Mouse (Mus musculus): ENCODE measurements around the gene Cacng2. TPM values are rescaled to one million over a fixed set of nuclear protein-coding genes. Genes with fewer than 3 reads are reported as not detected.

Gene Cacng2
- polyA plus RNA-seq, 1 experiment from 2014 or later = not detected

DNA sequence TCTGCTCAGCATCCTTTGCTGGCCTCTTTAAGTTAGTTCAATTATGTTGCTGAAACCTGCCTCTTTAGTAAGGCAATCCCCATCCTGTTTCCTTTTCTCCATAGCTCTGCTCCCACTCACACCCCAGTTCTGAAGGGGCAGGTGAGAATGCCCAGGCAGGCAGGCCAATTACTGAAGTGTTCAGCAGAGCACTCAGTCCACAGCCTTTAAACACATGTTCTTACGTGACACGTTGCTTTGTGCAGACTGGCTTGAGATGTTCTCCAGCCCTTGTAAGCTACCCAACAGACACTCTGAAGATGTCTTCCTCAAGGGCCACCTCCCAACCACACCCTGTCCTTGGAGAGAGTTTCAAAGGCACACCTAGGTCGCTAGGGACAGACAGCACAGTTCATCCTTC lies 161.8 kb downstream of the Cacng2 start:
- Histone ChIP-seq H3K9me3 (ENCODE audit: control insufficient read depth, low read length) (no peaks in the 10 kb centered on the region), H3K27ac (ENCODE audit: low read depth, low read length) (no peak overlapping the region), H3K36me3 (ENCODE audit: control insufficient read depth, insufficient read depth, low read length) (peaks cover 44% of the 10 kb centered on the region), H3K4me2 (no peak overlapping the region), H3K4me3 (ENCODE audit: low read depth, low read length) (no peak overlapping the region), H3K9ac (ENCODE audit: low read depth, low read length) (no peak overlapping the region), H3K27me3 (replicated peaks; ENCODE audit: control insufficient read depth, insufficient read depth, low read length) (peaks cover 14% of the 10 kb centered on the region), H3K4me1 (replicated peaks; ENCODE audit: control insufficient read depth, insufficient read depth, low read length) (peaks cover 13% of the 10 kb centered on the region)
- ATAC-seq (replicated peaks; ENCODE audit: low FRiP score) (0 out of 2 replicates have a peak, but pooled peaks have one; percentile 5), DNase-seq (ENCODE audit: low spot score) (no peak)
- 58% methylated on average over 3 of the region's 3 CpGs for WGBS

DNA sequence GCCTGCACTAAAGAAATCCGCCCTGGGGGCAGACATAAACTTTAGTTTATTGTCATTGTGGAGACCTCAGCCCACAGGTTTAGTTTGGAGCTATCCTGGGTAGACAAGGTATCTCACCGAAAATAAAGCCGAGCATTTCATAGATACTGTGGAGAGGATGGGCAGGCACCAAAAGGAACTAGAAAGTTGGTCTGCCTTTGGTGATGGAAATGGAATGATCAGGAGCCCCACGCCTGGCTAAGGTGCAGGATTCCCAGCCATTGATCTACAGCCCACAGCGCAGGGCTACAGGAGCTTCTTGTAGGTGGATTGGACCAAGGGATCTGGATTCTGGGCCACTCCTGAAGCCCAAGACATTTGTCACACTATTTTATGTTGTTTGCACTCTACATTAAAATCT lies 162.2 kb downstream of the Cacng2 start:
- H3K27ac ChIP-seq (ENCODE audit: low read depth, low read length) = no peak overlapping the region

DNA sequence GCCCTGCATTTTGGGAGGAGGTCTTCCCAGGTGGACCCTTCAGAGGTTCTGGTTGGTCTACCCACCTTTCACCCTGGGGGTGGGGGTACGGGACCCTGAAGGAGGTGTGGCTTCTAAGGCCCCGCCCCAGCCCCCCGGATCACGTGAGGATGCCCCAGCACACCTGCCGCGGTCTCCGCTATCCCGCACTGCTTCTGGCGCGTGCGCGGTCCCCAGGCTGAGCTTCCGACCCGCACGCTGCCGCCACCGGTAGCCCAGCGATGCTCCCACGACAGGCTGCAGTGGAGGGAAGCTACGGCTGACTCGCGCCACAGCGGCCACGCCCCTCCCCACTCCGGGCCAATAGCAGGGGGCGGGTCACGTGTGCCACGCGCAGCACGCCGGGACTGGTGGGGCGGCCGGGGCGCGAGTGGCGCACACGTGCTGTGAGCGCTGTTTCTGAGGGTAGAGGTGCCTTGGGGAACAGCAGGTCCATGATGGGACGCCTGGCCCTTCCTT lies 163.4 kb downstream of the Cacng2 start, which contains the start of gene Foxred2:
Gene Foxred2 (minus strand): TSS at position 319 of the 498 bp plus-strand sequence.
- Histone ChIP-seq H3K27ac (ENCODE audit: low read depth, low read length) (no peak within 1 kb of the TSS), H3K4me1 (replicated peaks; ENCODE audit: control insufficient read depth, insufficient read depth, low read length) (peaks cover 13% of the 10 kb centered on the region), H3K9me3 (ENCODE audit: control insufficient read depth, low read length) (no peaks in the 10 kb centered on the region), H3K36me3 (ENCODE audit: control insufficient read depth, insufficient read depth, low read length) (peaks cover 27% of the 10 kb centered on the region), H3K27me3 (replicated peaks; ENCODE audit: control insufficient read depth, insufficient read depth, low read length) (peaks cover 14% of the 10 kb centered on the region), H3K4me2 (peak within 1 kb of the TSS; percentile 83), H3K4me3 (ENCODE audit: low read depth, low read length) (peak within 1 kb of the TSS; percentile 53), H3K9ac (ENCODE audit: low read depth, low read length) (peak within 1 kb of the TSS; percentile 52)
- 1% methylated on average over 39 of the region's 39 CpGs for WGBS
- DNase-seq (ENCODE audit: low spot score) (peak; percentile 83), ATAC-seq (replicated peaks; ENCODE audit: low FRiP score) (peak; percentile 84)

More for the DNA sequence above, 162.2 kb downstream of the Cacng2 start:
- Histone ChIP-seq H3K9me3 (ENCODE audit: control insufficient read depth, low read length) (no peaks in the 10 kb centered on the region), H3K4me3 (ENCODE audit: low read depth, low read length) (no peak overlapping the region), H3K4me1 (replicated peaks; ENCODE audit: control insufficient read depth, insufficient read depth, low read length) (peaks cover 13% of the 10 kb centered on the region), H3K36me3 (ENCODE audit: control insufficient read depth, insufficient read depth, low read length) (peaks cover 39% of the 10 kb centered on the region), H3K9ac (ENCODE audit: low read depth, low read length) (no peak overlapping the region), H3K4me2 (no peak overlapping the region), H3K27me3 (replicated peaks; ENCODE audit: control insufficient read depth, insufficient read depth, low read length) (peaks cover 14% of the 10 kb centered on the region)
- 46% methylated on average over 5 of the region's 5 CpGs for WGBS
- DNase-seq (ENCODE audit: low spot score) (no peak), ATAC-seq (replicated peaks; ENCODE audit: low FRiP score) (no peak)

DNA sequence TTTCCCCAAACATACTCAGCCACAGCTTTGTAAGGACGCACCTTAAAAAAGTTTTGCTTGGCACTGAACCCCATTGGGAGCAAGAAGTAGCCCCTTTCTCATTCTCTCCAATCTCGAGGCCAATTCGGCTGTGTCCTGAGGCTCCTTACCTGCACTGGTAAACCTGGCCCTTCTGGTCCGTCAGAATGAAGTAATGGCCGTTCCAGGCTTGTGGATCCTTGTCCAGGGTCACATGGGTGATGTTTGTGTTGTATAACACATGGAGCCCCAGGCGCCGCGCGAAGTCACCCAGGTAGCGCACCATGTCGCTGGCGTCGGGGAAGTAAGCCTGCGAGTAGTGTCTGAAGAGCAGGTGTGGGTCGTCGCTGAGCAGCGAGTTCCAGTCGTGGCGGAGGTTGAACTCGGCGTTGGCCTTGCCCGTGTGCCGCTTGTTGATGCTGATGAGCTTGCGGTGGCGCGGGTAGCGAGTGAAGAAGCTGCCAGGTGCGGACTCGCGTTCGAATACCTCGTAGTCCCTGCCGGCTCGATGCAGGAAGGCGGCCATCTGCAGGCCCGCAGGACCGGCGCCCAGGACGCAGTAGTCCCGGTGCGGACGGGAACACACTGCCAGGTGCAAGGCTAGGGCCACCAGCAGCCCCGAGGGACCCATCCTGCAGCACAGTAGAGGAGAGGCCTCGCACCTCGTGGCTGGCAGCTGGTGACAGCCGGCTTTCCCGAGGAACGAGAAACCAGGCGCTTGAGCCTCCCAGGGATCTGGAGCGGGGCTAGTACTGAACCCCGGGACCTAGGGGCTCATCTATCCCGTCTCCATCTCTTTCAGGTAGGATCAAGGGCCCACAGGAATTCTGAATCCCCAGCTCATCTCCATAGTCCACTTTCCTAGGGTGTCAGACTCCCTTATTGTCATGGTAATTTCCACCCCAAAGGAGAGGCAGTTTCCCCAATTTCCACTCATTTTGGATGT lies 164.1 kb downstream of the Cacng2 start:
- no peaks in the 10 kb centered on the region for H3K9me3 ChIP-seq (ENCODE audit: control insufficient read depth, low read length)
- H3K9ac ChIP-seq (ENCODE audit: low read depth, low read length) = peak overlapping the region; percentile 44; the same call in 1 of the 2 replicates
- peaks cover 13% of the 10 kb centered on the region for H3K4me1 ChIP-seq (replicated peaks; ENCODE audit: control insufficient read depth, insufficient read depth, low read length)
- WGBS = 14% methylated on average over 52 of the region's 52 CpGs
- H3K4me2 ChIP-seq = peak overlapping the region; percentile 83
- H3K36me3 ChIP-seq (ENCODE audit: control insufficient read depth, insufficient read depth, low read length) = peaks cover 20% of the 10 kb centered on the region
- DNase-seq (ENCODE audit: low spot score) = no peak
- no peak overlapping the region for H3K27ac ChIP-seq (ENCODE audit: low read depth, low read length)
- peak overlapping the region; percentile 53 for H3K4me3 ChIP-seq (ENCODE audit: low read depth, low read length)
- no peak for ATAC-seq (replicated peaks; ENCODE audit: low FRiP score)
- H3K27me3 ChIP-seq (replicated peaks; ENCODE audit: control insufficient read depth, insufficient read depth, low read length) = peaks cover 14% of the 10 kb centered on the region

GRCm38 (mm10) chr15:77954362-77954761 lies 165.5 kb downstream of the Cacng2 start:
- H3K9me3 ChIP-seq (ENCODE audit: control insufficient read depth, low read length) = no peaks in the 10 kb centered on the region
- no peak overlapping the region for H3K27ac ChIP-seq (ENCODE audit: low read depth, low read length)
- ATAC-seq (replicated peaks; ENCODE audit: low FRiP score) (no peak), DNase-seq (ENCODE audit: low spot score) (no peak)
- 77% methylated on average over 2 of the region's 2 CpGs for WGBS
- H3K4me3 ChIP-seq (ENCODE audit: low read depth, low read length) = no peak overlapping the region
- H3K4me2 ChIP-seq = no peak overlapping the region
- H3K9ac ChIP-seq (ENCODE audit: low read depth, low read length) = no peak overlapping the region
- peaks cover 13% of the 10 kb centered on the region for H3K4me1 ChIP-seq (replicated peaks; ENCODE audit: control insufficient read depth, insufficient read depth, low read length)
- peaks cover 14% of the 10 kb centered on the region for H3K27me3 ChIP-seq (replicated peaks; ENCODE audit: control insufficient read depth, insufficient read depth, low read length)
- peaks cover 7% of the 10 kb centered on the region for H3K36me3 ChIP-seq (ENCODE audit: control insufficient read depth, insufficient read depth, low read length)

- no peak overlapping the region for H3K4me3 ChIP-seq (ENCODE audit: low read depth, low read length)
- H3K9ac ChIP-seq (ENCODE audit: low read depth, low read length) = no peak overlapping the region
- H3K36me3 ChIP-seq (ENCODE audit: control insufficient read depth, insufficient read depth, low read length) = no peaks in the 10 kb centered on the region
- H3K4me2 ChIP-seq = no peak overlapping the region
- ATAC-seq (replicated peaks; ENCODE audit: low FRiP score) (no peak), DNase-seq (ENCODE audit: low spot score) (no peak)
- peaks cover 14% of the 10 kb centered on the region for H3K27me3 ChIP-seq (replicated peaks; ENCODE audit: control insufficient read depth, insufficient read depth, low read length)
- H3K27ac ChIP-seq (ENCODE audit: low read depth, low read length) = no peak overlapping the region
- H3K9me3 ChIP-seq (ENCODE audit: control insufficient read depth, low read length) = no peaks in the 10 kb centered on the region
- H3K4me1 ChIP-seq (replicated peaks; ENCODE audit: control insufficient read depth, insufficient read depth, low read length) = peaks cover 13% of the 10 kb centered on the region
- 79% methylated on average over 3 of the region's 3 CpGs for WGBS
Measured at GRCm38 (mm10) chr15:77952921-77953320, 166.9 kb downstream of the Cacng2 start.

DNA sequence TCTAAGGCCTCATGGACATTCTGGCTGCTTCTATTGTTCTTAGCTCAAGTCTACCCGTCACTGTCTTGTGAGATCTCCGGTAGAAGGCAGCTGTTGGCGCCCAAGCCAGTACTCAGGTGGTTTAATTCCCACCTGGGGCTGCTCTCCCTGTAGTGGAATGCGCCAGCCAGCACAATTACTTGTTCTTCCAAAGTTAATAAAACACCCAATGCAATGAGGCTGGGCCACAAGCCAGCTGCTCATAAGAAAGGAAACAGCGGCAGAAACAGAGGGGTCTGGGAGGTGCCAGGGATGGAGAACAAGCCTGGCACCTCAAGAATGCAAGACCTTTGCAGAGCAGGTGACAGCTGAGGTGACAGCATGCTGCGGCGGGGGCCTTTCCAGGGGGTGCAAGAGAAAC lies 170.8 kb downstream of the Cacng2 start:
- Histone ChIP-seq H3K36me3 (ENCODE audit: control insufficient read depth, insufficient read depth, low read length) (no peaks in the 10 kb centered on the region), H3K27me3 (replicated peaks; ENCODE audit: control insufficient read depth, insufficient read depth, low read length) (no peaks in the 10 kb centered on the region; the same call in 1 of the 2 replicates), H3K9me3 (ENCODE audit: control insufficient read depth, low read length) (no peaks in the 10 kb centered on the region), H3K4me3 (ENCODE audit: low read depth, low read length) (no peak overlapping the region), H3K9ac (ENCODE audit: low read depth, low read length) (no peak overlapping the region), H3K4me2 (no peak overlapping the region), H3K4me1 (replicated peaks; ENCODE audit: control insufficient read depth, insufficient read depth, low read length) (no peaks in the 10 kb centered on the region), H3K27ac (ENCODE audit: low read depth, low read length) (no peak overlapping the region)
- WGBS = 84% methylated on average over 7 of the region's 7 CpGs
- no peak for DNase-seq (ENCODE audit: low spot score)
- no peak for ATAC-seq (replicated peaks; ENCODE audit: low FRiP score)

GRCm38 (mm10) chr15:77945711-77946110 lies 174.1 kb downstream of the Cacng2 start:
- no peaks in the 10 kb centered on the region for H3K4me1 ChIP-seq (replicated peaks; ENCODE audit: control insufficient read depth, insufficient read depth, low read length)
- no peaks in the 10 kb centered on the region for H3K36me3 ChIP-seq (ENCODE audit: control insufficient read depth, insufficient read depth, low read length)
- H3K4me2 ChIP-seq = no peak overlapping the region
- no peaks in the 10 kb centered on the region for H3K9me3 ChIP-seq (ENCODE audit: control insufficient read depth, low read length)
- no peak overlapping the region for H3K27ac ChIP-seq (ENCODE audit: low read depth, low read length)
- no peak overlapping the region for H3K4me3 ChIP-seq (ENCODE audit: low read depth, low read length)
- DNase-seq (ENCODE audit: low spot score) (no peak), ATAC-seq (replicated peaks; ENCODE audit: low FRiP score) (no peak)
- no peak overlapping the region for H3K9ac ChIP-seq (ENCODE audit: low read depth, low read length)
- no peaks in the 10 kb centered on the region for H3K27me3 ChIP-seq (replicated peaks; ENCODE audit: control insufficient read depth, insufficient read depth, low read length)
- WGBS = 66% methylated on average over 4 of the region's 4 CpGs
